Mouse (Mus musculus): ENCODE measurements at regions not wholly inside any gene's neighbourhood (a gene's known extent, or its start where the extent isn't known, plus 50 kb on each side); places are given as distances from the start of the nearest gene placed in this dataset.
A peak's percentile ranks its signal among the peaks of the same experiment; 100 is the strongest.

GRCm38 (mm10) chr3:121864734-121865445, 49.8 kb upstream of the Abcd3 start:
- no peaks in the 10 kb centered on the region for H3K4me1 ChIP-seq (ENCODE audit: insufficient read depth)
- H3K4me3 ChIP-seq (ENCODE audit: low read depth, low read length) = no peak overlapping the region
- H3K9me3 ChIP-seq (ENCODE audit: low read depth, low read length) = no peaks in the 10 kb centered on the region
- no peaks in the 10 kb centered on the region for H3K27me3 ChIP-seq (ENCODE audit: insufficient read depth, low read length)
- TF ChIP-seq CTCF (IDR thresholded peaks at IDR 0.05; ENCODE audit: low read depth) = no peak
- no peaks in the 10 kb centered on the region for H3K36me3 ChIP-seq (ENCODE audit: insufficient read depth)
- peak overlapping the region; percentile 29 for H3K4me2 ChIP-seq
- peak; percentile 89; the same call in 1 of the 2 replicates for ATAC-seq (ENCODE audit: insufficient read depth)
- peak; percentile 69 for DNase-seq
- no peak overlapping the region for H3K9ac ChIP-seq
- 32% methylated on average over 8 of the region's 8 CpGs for WGBS
- peak overlapping the region; percentile 87 for H3K27ac ChIP-seq (ENCODE audit: low read depth)

Measured in lung, embryonic 14.5 days (tissue).